Mouse (Mus musculus): Measurements from ENCODE around the gene Hdac10.

Hdac10 gene

GRCm38 (mm10) chr15:89123595-89123994, 4.9 kb downstream of the Hdac10 start:
- DNase-seq (ENCODE audit: low spot score in 2 of 2) = no peak

GRCm38 (mm10) chr15:89122649-89123366, 5.7 kb downstream of the Hdac10 start, which contains the start of gene Tubgcp6:
TSS of gene Tubgcp6 (minus strand) at chr15:89123112.
- peak; percentile 93 to 95 for DNase-seq (ENCODE audit: low spot score in 2 of 2)

DNA sequence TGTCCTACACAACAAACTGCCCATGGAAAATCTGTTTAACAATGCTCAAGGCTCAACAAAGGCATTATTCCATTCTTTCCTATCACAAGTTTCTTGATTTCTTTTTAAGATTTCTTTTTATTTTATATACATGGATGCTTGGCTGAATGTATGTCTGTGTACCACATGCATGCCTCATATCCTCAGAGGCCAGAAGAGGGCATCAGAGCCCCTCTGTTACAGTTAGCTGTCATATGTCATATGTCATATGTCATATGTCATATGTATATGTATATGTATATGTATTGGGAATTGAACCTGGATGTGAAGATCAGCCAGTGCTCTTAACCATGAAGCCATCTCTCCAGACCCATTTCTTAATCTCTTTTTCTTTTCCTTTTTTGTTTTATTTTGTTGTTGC, 10.5 kb downstream of the Hdac10 start:
- no peak for DNase-seq (ENCODE audit: low spot score in 2 of 2)

- no peak for DNase-seq (ENCODE audit: low spot score in 2 of 2)
These were observed 18.4 kb downstream of the Hdac10 start for GRCm38 (mm10) chr15:89110147-89110546.

DNA sequence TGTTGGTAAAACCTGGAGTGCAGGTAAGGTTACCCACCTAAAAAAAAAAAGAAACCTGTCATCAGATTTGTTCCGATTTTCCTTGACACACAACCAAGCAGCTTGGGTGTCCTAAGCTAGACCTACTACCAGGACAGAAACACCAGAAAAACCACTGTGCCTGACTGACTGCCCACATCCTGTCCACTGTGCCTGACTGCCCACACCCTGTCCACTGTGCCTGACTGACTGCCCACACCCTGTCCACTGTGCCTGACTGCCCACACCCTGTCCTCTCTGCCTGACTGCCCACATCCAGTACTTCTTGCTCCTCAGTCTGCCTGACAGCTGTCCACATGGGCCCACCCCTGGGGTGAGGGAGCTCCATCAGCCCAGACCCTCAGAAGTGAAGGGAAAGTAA, 21.5 kb downstream of the Hdac10 start:
- DNase-seq (ENCODE audit: low spot score in 2 of 2) = no peak

GRCm38 (mm10) chr15:89106073-89106472, 22.4 kb downstream of the Hdac10 start:
- DNase-seq (ENCODE audit: low spot score in 2 of 2) = no peak

GRCm38 (mm10) chr15:89104425-89104824, 24.1 kb downstream of the Hdac10 start:
- DNase-seq (ENCODE audit: low spot score in 2 of 2) = no peak

GRCm38 (mm10) chr15:89103921-89104320, 24.6 kb downstream of the Hdac10 start:
- no peak for DNase-seq (ENCODE audit: low spot score in 2 of 2)

- no peak for DNase-seq (ENCODE audit: low spot score in 2 of 2)
These were observed 25.9 kb downstream of the Hdac10 start for GRCm38 (mm10) chr15:89102646-89103045.

DNA sequence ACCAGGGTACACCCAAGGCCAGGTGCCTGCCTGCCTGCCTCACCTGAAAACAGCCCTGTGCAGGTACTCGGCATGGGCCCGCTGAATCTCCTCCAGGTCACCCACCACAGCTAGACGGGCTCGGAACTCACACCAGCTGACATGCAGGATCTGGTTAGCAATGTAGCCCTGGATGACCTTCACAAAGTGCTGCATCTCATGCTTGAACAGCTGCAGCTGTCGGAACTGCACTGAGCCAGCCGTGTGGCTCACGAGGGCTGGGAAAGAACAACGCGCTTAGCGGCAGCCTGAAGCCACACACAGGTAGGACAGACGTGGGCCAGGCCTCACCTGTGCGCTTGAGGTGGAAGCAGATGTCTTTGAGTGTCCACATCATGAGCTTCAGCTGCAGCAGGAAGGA, 27.7 kb downstream of the Hdac10 start:
- no peak for DNase-seq (ENCODE audit: low spot score in 2 of 2)

DNA sequence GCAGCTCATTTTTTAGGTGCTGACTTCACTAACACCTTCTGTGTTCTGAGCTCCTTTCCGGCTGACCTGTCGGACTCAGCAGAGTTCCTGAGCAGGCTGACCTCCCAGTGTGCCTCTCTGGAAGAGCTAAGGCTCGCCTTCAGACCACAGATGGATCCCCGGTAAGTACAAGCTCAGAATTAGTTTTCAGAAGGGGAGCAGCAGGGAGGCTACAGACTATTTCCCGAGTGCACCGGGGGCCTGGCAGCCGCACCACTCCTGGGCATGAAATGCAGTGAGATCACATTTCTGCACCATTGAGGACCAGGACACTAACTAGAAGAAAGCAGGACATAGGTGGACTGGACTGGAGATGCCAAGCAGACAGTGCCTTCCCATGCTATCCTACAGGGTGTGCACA, 29.9 kb downstream of the Hdac10 start:
- DNase-seq (ENCODE audit: low spot score in 2 of 2) = no peak

GRCm38 (mm10) chr15:89097450-89097849, 31.1 kb downstream of the Hdac10 start:
- no peak for DNase-seq (ENCODE audit: low spot score in 2 of 2)

- DNase-seq (ENCODE audit: low spot score in 2 of 2) = no peak
These were observed 36.3 kb downstream of the Hdac10 start for GRCm38 (mm10) chr15:89092181-89092580.

DNA sequence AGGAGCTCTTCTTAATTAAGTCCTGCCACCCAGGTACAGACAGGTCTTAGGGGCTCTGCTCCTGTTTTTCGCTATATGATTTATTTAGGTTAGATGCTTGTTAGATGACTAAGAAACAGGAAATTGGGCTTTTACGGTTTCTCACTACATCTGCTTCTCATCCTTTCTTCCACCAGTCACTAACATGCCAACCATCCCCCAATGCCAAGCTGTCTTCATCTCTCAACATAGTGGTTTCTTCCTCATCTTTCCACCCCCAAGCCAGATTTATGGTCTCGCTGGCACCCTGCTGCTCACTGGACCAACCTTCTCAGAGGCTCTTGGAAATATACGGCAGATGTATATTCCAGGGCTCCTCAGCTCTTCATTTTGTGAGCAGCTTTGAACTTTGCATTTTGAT, 37.8 kb downstream of the Hdac10 start:
- no peak for DNase-seq (ENCODE audit: low spot score in 2 of 2)

GRCm38 (mm10) chr15:89089248-89090051, 39.0 kb downstream of the Hdac10 start:
- peak in 1 of 2 experiments; percentile 25 for DNase-seq (ENCODE audit: low spot score in 2 of 2)

DNA sequence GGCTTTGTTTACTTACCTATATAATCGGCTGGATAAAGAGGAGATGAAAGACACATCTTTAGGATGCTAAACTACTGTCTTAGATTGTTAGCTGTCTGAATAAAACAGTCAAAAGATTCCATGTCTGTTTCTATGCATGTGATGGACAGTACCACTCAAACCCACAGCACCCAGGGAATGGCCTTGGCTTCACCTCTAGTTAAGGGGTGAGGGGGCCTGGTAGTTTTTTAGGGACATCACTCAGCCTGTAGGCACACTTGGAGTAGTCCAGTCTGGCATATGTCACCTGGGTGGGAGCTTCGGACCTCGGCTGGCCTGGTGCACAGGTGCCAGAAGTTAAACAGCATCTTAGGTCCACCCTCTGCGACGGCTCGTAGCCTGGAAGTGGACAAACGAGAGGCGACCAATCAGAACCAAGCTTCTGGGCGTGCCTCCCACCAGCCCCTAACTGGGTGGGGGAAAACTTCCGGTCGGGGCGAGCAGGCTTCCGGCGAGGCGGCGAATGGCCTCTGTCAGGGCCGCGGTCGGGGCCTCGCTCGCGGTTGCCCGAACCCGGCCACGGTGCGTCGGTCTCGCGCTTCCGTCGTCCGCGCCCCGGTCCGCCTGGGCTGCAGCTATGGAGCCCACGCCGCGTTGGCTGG, 39.8 kb downstream of the Hdac10 start, which contains the start of gene Selenoo:
TSS of gene Selenoo (plus strand) at position 478 of the 641 bp plus-strand sequence.
- DNase-seq (ENCODE audit: low spot score in 2 of 2) = peak; percentile 86 to 92

GRCm38 (mm10) chr15:89084826-89085225, 43.7 kb downstream of the Hdac10 start:
- DNase-seq (ENCODE audit: low spot score in 2 of 2) = no peak

DNA sequence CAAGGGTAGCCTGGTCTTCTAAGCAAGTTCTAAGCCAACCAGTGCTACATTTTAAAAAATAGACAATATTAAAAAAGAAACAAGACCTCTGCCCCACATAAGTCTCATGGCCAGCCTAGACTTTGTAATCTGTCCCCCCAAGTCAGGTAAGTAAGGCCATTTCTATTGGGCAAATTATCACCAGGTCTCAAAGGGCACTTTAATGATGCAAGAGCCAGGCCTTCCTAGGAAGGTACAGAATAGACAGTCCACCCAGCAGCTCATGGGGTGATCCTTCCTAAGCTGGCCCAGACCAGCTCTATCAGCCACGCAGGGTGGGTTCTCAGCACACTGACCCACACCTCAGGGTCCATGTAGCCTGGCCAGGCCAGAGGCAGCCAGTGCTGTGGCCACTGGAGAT, 44.6 kb downstream of the Hdac10 start:
- DNase-seq (ENCODE audit: low spot score in 2 of 2) = no peak

- peak; percentile 30 to 68 for DNase-seq (ENCODE audit: low spot score in 2 of 2)
These were observed 50.2 kb downstream of the Hdac10 start for GRCm38 (mm10) chr15:89078208-89078836.

DNA sequence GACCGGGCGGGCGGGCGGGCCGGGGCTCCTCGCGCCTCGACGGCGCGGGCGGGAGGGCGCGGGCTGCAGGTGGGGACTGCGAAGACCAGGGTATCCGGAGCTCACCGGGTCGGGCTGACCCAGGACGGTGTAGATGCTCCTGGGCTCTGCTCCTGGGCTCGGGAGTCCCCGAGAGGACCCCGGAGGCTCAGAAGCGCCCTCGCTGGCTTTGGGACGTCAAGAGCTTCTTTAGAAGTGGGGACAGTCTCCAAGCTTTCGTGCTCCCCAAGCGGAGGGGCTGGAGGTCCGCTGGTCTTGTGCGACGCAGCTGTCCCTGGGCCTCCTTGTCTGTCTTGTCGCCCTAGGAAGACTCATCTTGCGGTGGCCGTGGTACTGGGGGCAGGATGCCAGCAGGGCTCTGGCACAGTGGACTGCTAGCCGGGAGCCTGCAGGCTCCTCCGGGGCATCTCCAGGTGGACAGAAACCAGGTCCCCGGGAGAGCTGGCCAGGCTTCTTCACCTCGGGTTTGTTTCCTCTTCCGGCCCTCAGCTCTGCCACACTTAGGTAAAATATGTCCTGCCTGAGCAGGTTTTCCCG, 52.3 kb downstream of the Hdac10 start:
- peak; percentile 48 to 59 for DNase-seq (ENCODE audit: low spot score in 2 of 2)

- DNase-seq (ENCODE audit: low spot score in 2 of 2) = peak; percentile 75 to 86
These were observed 52.9 kb downstream of the Hdac10 start for GRCm38 (mm10) chr15:89075478-89076147.
